Mouse (Mus musculus): ENCODE measurements at regions not wholly inside any gene's neighbourhood (a gene's known extent, or its start where the extent isn't known, plus 50 kb on each side); places are given as distances from the start of the nearest gene placed in this dataset.
A peak's percentile ranks its signal among the peaks of the same experiment; 100 is the strongest.

DNA sequence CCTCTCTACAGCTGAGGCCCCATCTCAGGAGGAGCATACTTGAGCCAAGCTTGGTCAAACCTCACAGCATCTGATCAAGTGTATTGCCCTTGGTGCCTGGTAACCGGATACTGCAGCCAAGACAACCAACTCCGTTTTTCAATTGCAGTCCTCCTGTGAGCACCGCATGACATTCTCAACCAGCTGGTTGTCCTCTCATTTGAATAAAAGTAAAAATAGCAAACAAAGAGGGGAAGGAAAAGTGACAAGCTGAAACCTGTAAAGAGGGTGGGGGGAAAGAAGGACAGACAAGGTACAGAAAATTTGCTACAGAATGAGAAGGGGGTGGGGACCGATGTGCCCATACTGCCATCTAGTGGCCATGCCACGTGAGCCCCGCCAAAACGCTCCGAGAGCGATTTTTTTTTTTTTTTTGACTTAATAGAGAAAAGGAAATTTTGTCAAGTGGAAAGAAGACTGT is 314.0 kb downstream of the Zpld1 start:
- no peak overlapping the region for H3K4me3 ChIP-seq (ENCODE audit: low read depth, low read length)
- H3K36me3 ChIP-seq (replicated peaks): no peaks in the 10 kb centered on the region
- TF ChIP-seq GATA2 (IDR thresholded peaks at IDR 0.05; ENCODE audit: borderline replicate concordance, low read depth, low read length) (no peak), CTCF (IDR thresholded peaks at IDR 0.05; ENCODE audit: low read depth, low read length) (peak; percentile 57; the same call in 1 of the 2 replicates), TAL1 (conservative IDR thresholded peaks at IDR 0.05; ENCODE audit: low read depth, low read length) (no peak), GATA1 (IDR thresholded peaks at IDR 0.05; ENCODE audit: borderline replicate concordance, low read length) (no peak)
- no peaks in the 10 kb centered on the region for H3K9me3 ChIP-seq (replicated peaks)
- DNase-seq (ENCODE audit: low spot score): no peak
- no peaks in the 10 kb centered on the region for H3K27me3 ChIP-seq (ENCODE audit: insufficient read depth, low read length)
- peak; percentile 40 for ATAC-seq (ENCODE audit: extremely low read depth, insufficient number of reproducible peaks, low FRiP score, poor library complexity, severe bottlenecking)
- H3K4me1 ChIP-seq (ENCODE audit: insufficient read depth, low read depth, low read length): no peaks in the 10 kb centered on the region

DNA sequence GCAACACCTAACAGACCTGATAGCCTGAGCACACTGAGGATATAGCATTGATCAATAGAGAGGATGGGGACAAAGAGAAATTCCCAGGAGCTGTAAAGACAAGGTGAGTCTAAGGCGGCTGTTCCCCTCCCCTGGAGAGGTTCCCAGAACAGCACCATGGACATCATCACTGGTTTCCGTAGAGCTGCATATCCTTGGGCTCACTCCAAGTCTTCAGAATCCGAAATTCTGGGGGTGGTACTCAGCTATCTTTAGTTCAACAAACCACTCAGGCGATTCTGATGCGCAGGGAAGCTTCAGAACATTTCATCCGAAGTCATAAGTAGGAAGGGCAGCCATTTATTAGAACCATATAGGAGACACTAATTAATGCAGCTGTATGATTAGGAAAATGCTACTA is 327.4 kb downstream of the Zpld1 start:
- Histone ChIP-seq H3K27me3 (ENCODE audit: insufficient read depth, low read length) (no peaks in the 10 kb centered on the region), H3K9me3 (replicated peaks) (peaks cover 6% of the 10 kb centered on the region; the same call in 1 of the 2 replicates), H3K36me3 (replicated peaks) (no peaks in the 10 kb centered on the region), H3K4me1 (ENCODE audit: insufficient read depth, low read depth, low read length) (no peaks in the 10 kb centered on the region), H3K4me3 (ENCODE audit: low read depth, low read length) (no peak overlapping the region)
- no peak for DNase-seq (ENCODE audit: low spot score)
- no peak for ATAC-seq (ENCODE audit: extremely low read depth, insufficient number of reproducible peaks, low FRiP score, poor library complexity, severe bottlenecking)
- TF ChIP-seq GATA2 (IDR thresholded peaks at IDR 0.05; ENCODE audit: borderline replicate concordance, low read depth, low read length): no peak
- no peak for TF ChIP-seq TAL1 (conservative IDR thresholded peaks at IDR 0.05; ENCODE audit: low read depth, low read length)
- TF ChIP-seq POLR2AphosphoS5 (IDR thresholded peaks at IDR 0.05; ENCODE audit: insufficient replicate concordance, low read depth, low read length): no peak
- no peak for TF ChIP-seq GATA1 (IDR thresholded peaks at IDR 0.05; ENCODE audit: borderline replicate concordance, low read length)
- TF ChIP-seq CTCF (IDR thresholded peaks at IDR 0.05; ENCODE audit: low read depth, low read length): no peak

- peaks cover 2% of the 10 kb centered on the region; the same call in 1 of the 2 replicates for H3K9me3 ChIP-seq (replicated peaks)
- no peak overlapping the region for H3K4me3 ChIP-seq (ENCODE audit: low read depth, low read length)
- DNase-seq (ENCODE audit: low spot score) (no peak), ATAC-seq (ENCODE audit: extremely low read depth, insufficient number of reproducible peaks, low FRiP score, poor library complexity, severe bottlenecking) (no peak)
- H3K36me3 ChIP-seq (replicated peaks): no peaks in the 10 kb centered on the region
- TF ChIP-seq CTCF (IDR thresholded peaks at IDR 0.05; ENCODE audit: low read depth, low read length) (no peak), GATA1 (IDR thresholded peaks at IDR 0.05; ENCODE audit: borderline replicate concordance, low read length) (no peak), TAL1 (conservative IDR thresholded peaks at IDR 0.05; ENCODE audit: low read depth, low read length) (no peak), POLR2AphosphoS5 (IDR thresholded peaks at IDR 0.05; ENCODE audit: insufficient replicate concordance, low read depth, low read length) (no peak), GATA2 (IDR thresholded peaks at IDR 0.05; ENCODE audit: borderline replicate concordance, low read depth, low read length) (no peak)
- no peaks in the 10 kb centered on the region for H3K27me3 ChIP-seq (ENCODE audit: insufficient read depth, low read length)
- no peaks in the 10 kb centered on the region for H3K4me1 ChIP-seq (ENCODE audit: insufficient read depth, low read depth, low read length)
Observed at GRCm38 (mm10) chr16:54943808-54944315, 353.9 kb downstream of the Zpld1 start.

DNA sequence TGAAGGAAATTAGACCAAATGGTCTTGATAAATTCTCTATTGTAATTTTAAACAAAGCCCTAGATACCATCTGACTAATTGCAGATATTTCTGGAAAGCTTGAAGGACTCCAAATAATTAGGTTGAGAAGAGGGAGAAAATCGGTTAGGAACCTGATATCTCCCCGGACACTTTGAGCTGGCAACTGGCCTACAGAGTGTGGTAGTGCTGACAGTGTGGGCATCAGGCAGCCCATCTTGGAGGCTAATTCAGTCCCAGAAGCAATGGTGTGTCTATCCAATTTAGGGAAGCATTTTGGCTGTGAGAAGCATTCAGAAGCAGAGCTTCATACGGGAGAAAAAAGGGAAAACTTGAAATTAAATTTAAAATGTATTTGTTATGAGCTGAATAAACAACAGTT is 369.5 kb downstream of the Zpld1 start:
- Histone ChIP-seq H3K4me3 (ENCODE audit: low read depth, low read length) (no peak overlapping the region), H3K36me3 (replicated peaks) (no peaks in the 10 kb centered on the region), H3K9me3 (replicated peaks) (no peaks in the 10 kb centered on the region), H3K4me1 (ENCODE audit: insufficient read depth, low read depth, low read length) (no peaks in the 10 kb centered on the region), H3K27me3 (ENCODE audit: insufficient read depth, low read length) (no peaks in the 10 kb centered on the region)
- no peak for TF ChIP-seq POLR2AphosphoS5 (IDR thresholded peaks at IDR 0.05; ENCODE audit: insufficient replicate concordance, low read depth, low read length)
- TF ChIP-seq GATA2 (IDR thresholded peaks at IDR 0.05; ENCODE audit: borderline replicate concordance, low read depth, low read length): no peak
- TF ChIP-seq CTCF (IDR thresholded peaks at IDR 0.05; ENCODE audit: low read depth, low read length): no peak
- TF ChIP-seq GATA1 (IDR thresholded peaks at IDR 0.05; ENCODE audit: borderline replicate concordance, low read length): no peak
- TF ChIP-seq TAL1 (conservative IDR thresholded peaks at IDR 0.05; ENCODE audit: low read depth, low read length): no peak
- DNase-seq (ENCODE audit: low spot score): no peak
- ATAC-seq (ENCODE audit: extremely low read depth, insufficient number of reproducible peaks, low FRiP score, poor library complexity, severe bottlenecking): no peak

DNA sequence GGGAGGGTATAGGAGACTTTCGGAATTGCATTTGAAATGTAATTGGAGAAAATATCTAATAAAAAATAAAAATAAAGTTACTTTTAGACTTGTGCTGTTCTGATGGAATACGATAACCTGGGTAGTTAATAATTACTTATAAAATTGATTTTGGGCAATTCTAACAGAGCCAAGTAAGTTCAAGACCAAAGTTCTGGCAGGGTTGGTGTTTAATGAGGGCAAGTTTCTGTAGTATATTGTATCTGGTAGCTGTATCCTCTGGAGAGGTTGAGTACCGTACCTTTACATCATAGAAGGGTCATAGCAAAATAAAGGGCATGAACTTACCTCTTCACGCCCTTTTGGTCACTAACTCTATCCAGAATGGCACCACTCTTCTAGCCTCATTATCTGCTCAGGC is 394.9 kb downstream of the Zpld1 start:
- no peak overlapping the region for H3K4me3 ChIP-seq (ENCODE audit: low read depth, low read length)
- no peaks in the 10 kb centered on the region for H3K36me3 ChIP-seq (replicated peaks)
- no peak for ATAC-seq (ENCODE audit: extremely low read depth, insufficient number of reproducible peaks, low FRiP score, poor library complexity, severe bottlenecking)
- no peaks in the 10 kb centered on the region for H3K4me1 ChIP-seq (ENCODE audit: insufficient read depth, low read depth, low read length)
- no peak for TF ChIP-seq GATA2 (IDR thresholded peaks at IDR 0.05; ENCODE audit: borderline replicate concordance, low read depth, low read length)
- no peak for TF ChIP-seq TAL1 (conservative IDR thresholded peaks at IDR 0.05; ENCODE audit: low read depth, low read length)
- no peak for TF ChIP-seq CTCF (IDR thresholded peaks at IDR 0.05; ENCODE audit: low read depth, low read length)
- TF ChIP-seq GATA1 (IDR thresholded peaks at IDR 0.05; ENCODE audit: borderline replicate concordance, low read length): no peak
- TF ChIP-seq POLR2AphosphoS5 (IDR thresholded peaks at IDR 0.05; ENCODE audit: insufficient replicate concordance, low read depth, low read length): no peak
- no peak for DNase-seq (ENCODE audit: low spot score)
- no peaks in the 10 kb centered on the region for H3K9me3 ChIP-seq (replicated peaks)
- no peaks in the 10 kb centered on the region for H3K27me3 ChIP-seq (ENCODE audit: insufficient read depth, low read length)

DNA sequence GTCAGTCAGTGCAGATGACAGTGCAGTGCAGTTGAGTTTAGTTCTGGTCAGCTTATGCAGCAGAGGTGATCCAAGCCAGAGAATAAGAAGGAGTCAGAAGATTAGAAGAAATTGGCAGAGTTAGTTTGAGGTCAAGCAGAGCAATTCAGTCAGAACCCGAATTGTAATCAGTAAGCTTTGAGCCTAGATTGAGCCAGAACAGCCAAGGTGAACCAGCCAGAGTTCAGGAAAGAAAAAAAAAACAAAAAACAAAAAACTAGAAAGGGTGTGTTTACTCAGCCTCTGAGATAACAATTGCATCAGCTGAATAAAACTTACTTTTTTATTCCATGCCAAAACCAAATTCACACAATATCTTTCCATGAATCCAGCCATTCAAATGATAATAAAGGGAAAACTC is 396.3 kb downstream of the Zpld1 start:
- ATAC-seq (ENCODE audit: extremely low read depth, insufficient number of reproducible peaks, low FRiP score, poor library complexity, severe bottlenecking) (no peak), DNase-seq (ENCODE audit: low spot score) (no peak)
- no peaks in the 10 kb centered on the region for H3K9me3 ChIP-seq (replicated peaks)
- no peak for TF ChIP-seq GATA1 (IDR thresholded peaks at IDR 0.05; ENCODE audit: borderline replicate concordance, low read length)
- TF ChIP-seq CTCF (IDR thresholded peaks at IDR 0.05; ENCODE audit: low read depth, low read length): no peak
- no peak for TF ChIP-seq POLR2AphosphoS5 (IDR thresholded peaks at IDR 0.05; ENCODE audit: insufficient replicate concordance, low read depth, low read length)
- TF ChIP-seq TAL1 (conservative IDR thresholded peaks at IDR 0.05; ENCODE audit: low read depth, low read length): no peak
- no peak for TF ChIP-seq GATA2 (IDR thresholded peaks at IDR 0.05; ENCODE audit: borderline replicate concordance, low read depth, low read length)
- H3K4me1 ChIP-seq (ENCODE audit: insufficient read depth, low read depth, low read length): no peaks in the 10 kb centered on the region
- no peaks in the 10 kb centered on the region for H3K36me3 ChIP-seq (replicated peaks)
- H3K4me3 ChIP-seq (ENCODE audit: low read depth, low read length): no peak overlapping the region
- H3K27me3 ChIP-seq (ENCODE audit: insufficient read depth, low read length): no peaks in the 10 kb centered on the region
